Mouse (Mus musculus): Measurements from ENCODE around the gene Sbds.
A peak's percentile ranks its signal among the peaks of the same experiment; 100 is the strongest.

Gene Sbds

DNA sequence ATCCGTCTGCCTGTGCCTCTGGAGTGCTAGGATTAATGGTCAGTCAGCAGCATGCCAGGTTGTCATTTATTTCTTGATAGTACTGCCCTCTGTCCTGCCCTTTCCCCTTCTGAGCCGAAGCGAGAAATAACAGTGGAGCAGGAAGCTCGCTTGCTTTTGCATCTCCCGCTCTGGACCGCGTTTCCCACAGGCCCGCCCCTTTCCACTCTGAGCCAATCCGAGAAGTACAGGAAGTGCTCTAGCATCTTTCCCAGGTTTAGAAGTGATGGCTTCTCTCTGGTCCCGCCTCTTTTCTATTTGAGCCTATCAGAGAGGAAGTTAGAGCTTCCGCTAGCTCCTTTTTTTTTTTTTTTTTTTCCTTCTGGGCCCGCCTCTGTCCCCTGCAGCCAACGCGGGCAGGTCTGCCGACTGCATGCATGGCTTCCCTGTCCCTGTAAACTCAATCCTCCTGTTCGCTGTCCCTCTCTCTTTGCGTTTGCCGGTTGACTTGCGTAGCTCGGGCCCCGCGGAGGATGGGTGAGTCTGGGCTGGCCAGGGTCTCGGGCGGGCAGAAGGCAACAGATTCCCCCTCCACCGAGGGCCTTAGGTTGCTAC lies 1.4 kb upstream of the Sbds start:
- peak; percentile 98 for DNase-seq (ENCODE audit: low read depth, low spot score)

DNA sequence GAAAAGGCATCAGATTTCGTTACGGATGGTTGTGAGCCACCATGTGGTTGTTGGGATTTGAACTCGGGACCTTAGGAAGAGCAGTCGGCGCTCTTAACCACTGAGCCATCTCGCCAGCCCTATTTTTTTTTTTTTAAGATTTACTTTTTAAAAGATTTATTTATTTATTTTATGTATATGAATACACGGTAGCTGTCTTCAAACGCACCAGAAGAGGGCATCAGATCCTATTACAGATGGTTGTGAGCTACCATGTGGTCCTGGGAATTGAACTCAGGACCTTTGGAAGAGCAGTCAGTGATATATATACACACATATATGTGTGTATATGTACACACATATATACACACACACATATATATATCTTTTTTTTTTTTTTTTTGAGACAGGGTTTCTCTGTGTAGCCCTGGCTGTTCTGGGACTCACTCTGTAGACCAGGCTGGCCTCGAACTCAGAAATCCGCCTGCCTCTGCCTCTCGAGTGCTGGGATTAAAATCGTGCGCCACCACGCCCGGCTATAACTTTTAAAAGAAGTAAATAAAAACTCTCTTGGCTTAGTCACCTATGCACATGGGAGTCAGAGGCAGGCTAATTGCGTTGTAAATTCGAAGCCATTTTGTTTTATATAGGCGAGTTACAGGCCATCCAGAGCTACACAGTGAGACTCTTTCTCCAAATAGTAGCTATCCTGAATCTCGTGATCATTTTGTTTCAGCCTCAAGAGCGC lies 632 bp upstream of the Sbds start:
- DNase-seq (ENCODE audit: low read depth, low spot score): peak; percentile 25

DNA sequence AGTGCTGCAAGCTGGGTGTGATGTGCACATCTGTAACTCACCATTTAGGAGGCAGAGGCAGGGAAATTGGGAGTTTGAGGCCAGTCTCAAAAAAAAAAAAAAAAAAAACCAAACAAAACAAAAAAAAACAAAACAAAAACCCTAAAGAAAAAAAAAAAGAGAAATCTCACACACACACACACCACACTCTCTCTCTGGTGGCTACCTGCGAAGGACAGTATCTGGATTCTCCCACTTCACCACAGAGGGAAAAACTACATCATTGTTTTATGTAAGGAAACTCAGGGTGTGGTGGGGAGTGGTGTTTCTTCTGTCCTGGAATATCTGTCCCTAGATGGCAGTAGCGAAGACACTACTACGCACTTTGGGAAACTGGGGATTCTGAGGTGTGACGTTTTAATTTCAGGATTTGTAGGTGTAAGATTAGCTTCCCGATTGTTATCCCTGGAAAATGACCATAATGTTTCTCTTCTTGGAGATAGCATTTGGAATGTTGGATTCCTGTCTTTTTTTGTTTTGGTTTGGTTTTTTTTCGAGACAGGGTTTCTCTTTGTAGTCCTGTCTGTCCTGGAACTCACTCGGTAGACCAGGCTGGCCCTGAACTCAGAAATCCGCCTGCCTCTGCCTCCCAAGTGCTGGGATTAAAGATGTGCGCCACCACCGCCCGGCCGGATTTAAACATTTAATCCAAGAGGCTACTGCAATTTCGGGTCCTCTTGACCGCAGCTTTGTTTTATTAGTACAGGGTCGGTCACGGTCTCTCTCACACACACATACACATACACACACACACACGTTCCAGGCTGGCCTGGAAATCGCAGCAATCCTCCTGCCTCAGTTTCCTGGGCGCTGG lies 940 bp downstream of the Sbds start:
- peak; percentile 86 for DNase-seq (ENCODE audit: low read depth, low spot score)

DNA sequence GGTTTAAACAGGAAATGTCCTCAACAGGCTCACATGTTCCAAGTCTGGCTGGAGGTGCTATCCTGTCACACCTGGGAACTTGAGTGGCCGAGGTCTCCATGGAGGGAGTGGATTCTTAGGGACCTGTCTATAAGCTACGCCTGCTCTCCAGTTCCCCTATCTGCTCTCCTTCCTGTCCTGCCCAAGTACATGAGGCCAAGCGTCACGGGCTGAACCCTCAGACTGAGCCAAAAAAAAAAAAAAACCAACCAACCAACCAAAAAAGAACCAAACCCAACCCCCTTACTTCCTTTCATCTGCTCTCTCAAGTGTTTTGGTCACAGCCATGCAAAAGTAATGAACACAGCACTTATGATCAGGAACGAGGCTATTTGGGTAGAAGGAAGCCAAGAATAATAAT lies 7.5 kb downstream of the Sbds start:
- DNase-seq (ENCODE audit: low read depth, low spot score): no peak

DNA sequence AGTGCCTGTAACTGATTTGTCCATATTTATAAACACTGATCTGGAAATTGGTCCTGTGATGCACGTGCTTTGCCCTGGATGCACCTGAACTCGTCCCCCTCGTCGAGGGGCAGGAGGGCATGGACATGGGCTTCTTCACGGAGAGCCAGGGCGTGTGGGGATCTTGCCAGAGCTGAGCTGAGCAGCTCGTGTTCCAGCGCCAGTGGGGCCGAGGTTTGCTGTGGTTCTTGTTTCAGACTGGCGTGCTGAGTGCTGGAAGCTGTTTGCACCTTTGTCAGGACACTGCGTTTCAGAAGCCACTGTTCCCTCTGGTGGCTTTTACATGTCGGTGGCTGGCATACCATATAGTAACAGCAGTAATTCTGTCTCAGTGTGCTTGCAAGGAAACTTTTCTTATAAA lies 13.9 kb downstream of the Sbds start:
- no peak for DNase-seq (ENCODE audit: low read depth, low spot score)

DNA sequence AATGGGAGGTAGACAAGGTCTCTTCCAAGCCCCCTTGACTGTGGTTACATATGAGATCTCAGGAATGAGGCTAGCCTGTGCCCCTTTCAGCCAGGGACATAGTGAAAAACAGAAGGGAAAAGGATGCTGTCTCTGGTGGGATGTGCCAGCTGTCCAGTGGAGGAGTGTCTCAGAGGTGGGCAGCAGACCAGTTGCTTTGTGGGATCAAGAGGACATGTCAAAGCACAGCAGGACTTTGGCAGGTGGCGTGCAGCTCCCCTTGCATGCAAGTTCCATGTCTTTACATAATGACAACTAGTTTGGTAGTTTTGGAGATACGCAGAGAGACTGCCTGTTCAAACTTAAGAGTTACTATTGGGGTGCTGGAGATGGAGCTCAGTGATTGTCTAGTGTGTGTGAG lies 15.5 kb downstream of the Sbds start:
- no peak for DNase-seq (ENCODE audit: low read depth, low spot score)

DNA sequence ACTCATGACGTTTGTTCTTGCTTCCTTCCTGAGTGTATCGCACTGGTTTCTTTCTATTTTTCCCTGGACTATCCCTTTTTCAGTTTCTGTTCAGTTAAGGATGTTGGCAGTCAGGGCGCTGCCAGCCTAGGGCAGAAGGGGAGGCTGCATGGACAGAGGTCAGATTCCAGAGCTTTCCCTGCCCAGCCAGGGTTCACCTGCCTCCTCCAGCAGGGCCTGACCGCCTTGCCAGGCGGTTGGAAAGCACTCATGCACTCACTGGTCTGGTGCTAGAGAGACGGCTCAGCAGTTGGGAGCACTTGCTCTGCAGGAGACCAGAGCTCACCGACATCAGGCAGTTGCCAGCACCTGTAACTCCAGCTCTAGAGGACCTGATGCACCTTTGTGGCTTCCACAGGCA lies 16.1 kb downstream of the Sbds start:
- no peak for DNase-seq (ENCODE audit: low read depth, low spot score)

DNA sequence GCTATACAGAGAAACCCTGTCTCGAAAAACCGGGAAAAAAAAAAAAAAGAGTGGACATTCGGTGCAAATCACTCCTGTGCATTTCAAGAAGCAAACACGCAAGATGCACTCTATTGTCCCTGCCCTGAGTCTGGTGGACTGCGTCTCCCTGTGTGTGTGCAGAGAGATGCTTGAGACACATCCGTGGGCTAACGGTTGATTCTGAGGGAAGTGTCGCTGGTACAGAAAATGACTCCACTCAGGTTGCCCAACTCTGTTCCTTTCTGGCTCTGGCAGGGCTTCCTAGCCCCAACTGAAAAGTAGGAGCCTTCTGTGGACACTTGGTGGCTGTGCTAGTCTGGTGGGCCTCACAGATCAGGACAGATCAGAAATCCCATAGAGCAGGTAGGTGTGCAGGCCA lies 19.0 kb downstream of the Sbds start:
- no peak for DNase-seq (ENCODE audit: low read depth, low spot score)

DNA sequence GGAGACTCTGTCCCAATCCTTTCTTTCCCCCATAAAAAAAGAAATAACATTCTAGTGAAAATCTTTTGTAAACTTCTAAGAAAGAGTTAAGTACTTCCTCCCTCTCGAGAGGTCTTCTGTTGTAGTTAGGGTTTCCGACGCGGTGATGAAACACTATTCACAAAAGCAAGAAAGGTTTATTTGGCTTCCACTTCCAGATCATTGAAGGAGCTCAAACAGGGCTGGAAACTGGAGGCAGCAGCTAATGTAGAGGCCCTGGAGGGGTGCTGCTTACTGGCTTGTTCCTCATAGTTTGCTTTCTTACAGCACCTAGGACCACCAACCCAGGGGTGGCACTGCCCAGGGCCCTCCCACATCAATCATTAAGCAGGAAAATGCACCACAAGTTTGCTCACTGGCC lies 27.2 kb downstream of the Sbds start:
- no peak for DNase-seq (ENCODE audit: low read depth, low spot score)

DNA sequence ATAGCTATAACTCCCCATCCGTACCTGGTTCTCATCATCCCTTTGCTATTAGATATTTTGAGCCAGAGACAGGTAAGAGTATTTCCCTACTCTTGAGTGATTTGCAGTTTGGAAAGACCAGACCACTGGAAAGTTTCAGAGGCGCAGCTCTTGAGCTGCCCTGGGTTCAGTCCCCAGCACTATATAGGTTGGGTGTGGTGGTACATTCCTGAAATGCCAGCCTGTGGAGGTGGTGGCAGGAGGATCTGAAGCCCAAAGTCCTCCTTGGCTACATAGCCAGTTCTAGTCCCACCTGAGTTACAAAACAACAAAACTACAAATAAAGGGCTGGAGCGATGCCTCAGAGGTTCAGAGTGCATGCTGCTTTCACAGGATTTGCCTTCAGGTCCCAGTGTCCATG lies 28.5 kb downstream of the Sbds start:
- DNase-seq (ENCODE audit: low read depth, low spot score): peak; percentile 42

DNA sequence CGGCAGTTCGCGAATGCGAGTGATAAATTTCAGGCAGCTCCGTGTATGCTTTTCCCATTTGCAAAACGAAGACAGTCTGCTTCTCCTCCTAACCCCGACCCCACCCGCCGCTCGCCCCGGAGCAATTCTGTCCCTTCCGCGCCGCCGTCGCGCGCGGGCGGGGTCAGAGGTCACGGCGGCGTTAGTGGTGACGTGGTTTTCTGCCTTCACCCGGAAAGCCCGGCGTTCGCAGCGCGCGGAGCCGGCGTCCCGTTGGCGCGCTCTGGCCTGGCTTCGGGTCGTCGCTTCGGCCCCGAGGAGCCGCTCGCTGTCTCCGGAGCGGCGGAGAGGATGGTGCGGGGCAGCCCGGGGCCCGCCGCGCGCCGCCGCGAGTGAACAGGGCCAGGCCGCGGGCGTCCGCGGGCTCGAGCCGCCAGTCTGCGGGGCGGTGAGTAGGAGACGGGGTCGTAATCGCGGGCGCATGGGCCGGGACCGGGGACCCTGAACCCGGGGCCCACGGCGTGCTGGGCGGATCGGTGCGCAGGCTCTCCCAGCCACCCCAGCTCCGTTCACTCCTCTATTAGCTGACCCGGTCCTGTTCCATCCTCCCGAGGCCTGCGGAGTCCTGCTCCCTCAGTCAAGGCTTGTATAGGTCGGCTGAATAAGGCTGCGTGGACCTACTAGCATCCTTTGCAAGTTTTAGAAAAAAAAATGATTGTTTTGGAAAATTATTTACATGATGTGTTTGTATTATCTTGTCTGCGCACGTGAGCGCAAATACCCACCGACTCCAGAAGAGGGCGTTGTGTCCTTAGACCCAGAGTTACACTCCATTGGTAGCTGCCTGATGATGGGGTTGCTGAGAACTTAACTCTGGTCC lies 33.0 kb downstream of the Sbds start:
- peak; percentile 83 for DNase-seq (ENCODE audit: low read depth, low spot score)

DNA sequence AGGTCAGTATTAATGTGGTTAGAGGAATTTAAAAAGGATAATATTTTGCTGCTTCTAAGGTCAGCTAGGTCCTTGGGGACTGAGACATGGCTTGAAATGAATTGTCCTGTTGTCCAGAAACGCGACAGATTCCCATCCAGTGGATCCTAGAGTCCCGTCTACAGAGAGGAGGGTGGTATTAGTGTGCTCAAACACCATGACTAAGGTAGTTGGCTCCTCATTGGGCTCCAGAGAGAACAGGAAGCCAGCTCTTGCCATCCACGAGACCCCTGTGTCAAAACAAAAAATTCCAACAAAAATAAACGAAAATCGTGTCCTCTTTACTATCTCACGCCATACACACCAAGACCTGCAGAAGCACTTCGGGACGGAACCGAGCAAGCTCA lies 33.6 kb downstream of the Sbds start:
- no peak for DNase-seq (ENCODE audit: low read depth, low spot score)

DNA sequence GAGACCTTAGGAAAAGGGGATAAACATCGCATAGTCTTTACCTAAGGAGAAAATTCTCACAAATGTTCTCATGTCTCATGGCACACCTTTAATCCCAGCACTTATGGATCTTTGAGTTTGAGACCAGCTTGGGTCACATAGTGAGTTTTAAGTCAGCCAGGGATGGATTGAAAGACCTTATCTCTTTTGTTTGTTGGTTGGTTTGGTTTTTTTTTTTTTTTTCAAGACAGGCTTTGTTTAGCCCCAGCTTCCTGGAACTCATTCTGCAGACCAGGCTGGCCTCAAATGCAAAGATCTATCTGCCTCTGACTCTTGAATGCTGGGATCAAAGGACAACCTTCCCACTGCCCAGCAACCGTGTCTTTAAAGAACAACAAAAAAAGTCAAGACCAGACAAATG lies 34.0 kb downstream of the Sbds start:
- no peak for DNase-seq (ENCODE audit: low read depth, low spot score)

DNA sequence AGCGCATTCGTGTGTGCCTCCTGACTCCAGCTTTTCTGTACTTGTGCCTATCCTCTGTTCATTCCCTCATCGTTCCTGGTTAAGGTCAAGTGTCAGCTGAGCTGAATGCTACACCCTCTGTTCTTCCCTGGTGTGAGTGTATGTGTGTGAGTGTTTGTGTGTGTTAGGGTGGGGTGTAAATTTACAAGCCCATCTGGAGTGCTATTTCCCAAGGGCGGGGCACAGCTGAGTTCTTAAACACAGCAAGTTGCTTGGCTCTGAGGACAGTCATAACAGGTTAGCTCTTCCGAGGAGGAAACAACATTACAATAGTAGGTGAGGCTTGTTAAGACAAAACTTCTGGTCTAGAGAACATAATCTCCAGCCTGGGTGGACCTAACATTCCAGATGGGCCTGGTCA lies 37.0 kb downstream of the Sbds start:
- DNase-seq (ENCODE audit: low read depth, low spot score): peak; percentile 61

DNA sequence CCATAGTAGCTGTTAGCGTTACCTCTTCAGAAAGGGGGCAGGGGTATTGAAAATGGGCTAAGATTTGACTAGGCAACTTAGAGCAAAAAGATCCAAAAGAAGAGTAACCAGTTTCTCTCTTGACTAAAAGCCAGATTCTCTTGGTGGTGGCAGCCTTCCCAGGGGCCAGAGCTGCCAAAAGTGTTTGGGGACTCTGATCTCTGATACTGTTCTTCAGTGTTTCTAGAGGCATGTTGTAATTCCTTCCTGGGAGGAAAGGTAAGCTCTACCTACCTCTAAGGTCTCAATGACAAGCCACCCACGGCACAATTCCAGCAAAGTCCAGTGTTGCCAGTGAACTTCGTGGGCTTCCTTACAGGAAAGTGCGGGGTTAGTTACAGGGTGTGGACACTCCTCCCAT lies 37.9 kb downstream of the Sbds start:
- DNase-seq (ENCODE audit: low read depth, low spot score): no peak

DNA sequence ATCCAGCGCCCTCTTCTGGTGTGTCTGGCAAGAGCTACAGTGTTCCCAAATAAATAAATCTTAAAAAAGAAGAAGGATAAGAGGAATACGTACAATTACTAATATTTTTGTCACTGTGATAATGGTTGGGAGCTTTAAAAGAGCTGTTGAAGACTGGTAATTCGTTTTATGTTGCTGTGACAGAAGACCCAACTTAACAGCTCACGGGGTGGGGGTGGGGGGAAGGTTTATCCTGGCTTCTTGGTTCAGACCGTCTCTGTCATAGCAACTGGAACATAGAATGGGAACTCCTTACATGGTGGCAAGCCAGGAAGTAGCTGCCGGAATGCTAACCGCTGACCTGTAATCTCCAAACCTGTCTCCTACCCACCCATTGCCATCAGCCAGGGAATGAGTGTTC lies 38.5 kb downstream of the Sbds start, which contains the start of gene Tmem248:
Gene Tmem248 (plus strand): TSS at position 301 of the 400 bp plus-strand sequence.
- no peak for DNase-seq (ENCODE audit: low read depth, low spot score)

DNA sequence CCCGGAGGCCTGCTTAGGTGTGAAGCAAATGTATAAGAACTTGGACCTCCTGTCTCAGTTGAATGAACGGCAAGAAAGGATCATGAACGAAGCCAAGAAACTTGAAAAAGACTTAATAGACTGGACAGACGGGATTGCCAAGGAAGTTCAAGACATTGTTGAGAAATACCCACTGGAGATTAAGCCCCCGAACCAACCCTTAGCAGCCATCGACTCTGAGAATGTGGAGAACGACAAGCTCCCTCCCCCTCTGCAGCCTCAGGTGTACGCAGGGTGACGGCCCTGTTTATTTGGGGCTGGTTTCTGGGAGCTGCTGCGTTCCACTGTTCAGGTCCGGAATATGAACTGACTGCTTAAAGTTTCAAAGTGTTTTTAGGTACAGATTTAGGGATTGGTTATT lies 42.4 kb downstream of the Sbds start:
- no peak for DNase-seq (ENCODE audit: low read depth, low spot score)

DNA sequence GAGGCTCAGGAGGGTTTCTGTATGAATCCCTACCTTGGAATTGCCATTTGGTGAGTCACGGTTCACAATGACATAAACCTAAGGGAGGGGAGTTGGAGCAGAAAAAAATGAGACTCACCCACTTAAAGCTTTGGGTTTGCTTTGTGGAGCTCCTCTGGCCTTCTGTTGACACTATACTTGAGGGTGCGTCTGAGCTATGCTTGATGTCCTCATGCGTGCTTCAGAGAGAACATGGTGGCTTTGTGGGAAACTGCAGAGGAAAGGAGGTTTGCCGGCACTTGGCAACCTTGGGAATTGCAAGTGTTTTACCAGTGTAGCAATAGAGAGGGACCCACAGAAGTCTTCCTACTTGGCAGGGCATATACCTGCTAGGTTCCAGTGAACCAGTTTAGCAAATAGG lies 48.0 kb downstream of the Sbds start:
- DNase-seq (ENCODE audit: low read depth, low spot score): no peak

DNA sequence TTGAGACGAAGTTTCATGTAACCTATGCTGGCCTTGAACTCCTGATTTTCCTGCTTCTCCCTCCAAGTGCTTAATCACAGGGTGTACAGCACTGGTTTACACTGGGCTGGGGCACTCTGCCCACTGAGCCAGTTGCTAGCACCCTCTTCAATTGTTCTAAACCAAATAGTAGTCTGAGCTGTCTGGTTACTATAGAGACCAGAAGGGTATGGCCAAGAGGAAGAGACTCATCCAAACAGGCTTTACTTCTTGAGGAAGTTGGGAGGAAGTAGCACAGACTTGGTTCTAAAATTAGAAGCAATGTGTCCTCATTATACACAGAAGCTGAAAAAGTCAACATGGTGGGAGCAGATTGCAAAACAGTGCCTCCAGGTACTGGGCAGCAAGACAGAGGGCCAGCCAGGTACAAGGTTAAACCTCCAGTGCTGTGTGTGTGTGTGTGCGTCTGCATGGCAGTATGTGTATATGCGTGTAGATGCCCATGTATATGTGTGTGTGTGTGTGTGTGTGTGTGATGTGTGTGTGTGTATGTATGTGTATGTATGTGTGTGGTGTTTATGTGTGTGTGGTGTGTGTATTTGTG lies 49.8 kb downstream of the Sbds start:
- DNase-seq (ENCODE audit: low read depth, low spot score): no peak

DNA sequence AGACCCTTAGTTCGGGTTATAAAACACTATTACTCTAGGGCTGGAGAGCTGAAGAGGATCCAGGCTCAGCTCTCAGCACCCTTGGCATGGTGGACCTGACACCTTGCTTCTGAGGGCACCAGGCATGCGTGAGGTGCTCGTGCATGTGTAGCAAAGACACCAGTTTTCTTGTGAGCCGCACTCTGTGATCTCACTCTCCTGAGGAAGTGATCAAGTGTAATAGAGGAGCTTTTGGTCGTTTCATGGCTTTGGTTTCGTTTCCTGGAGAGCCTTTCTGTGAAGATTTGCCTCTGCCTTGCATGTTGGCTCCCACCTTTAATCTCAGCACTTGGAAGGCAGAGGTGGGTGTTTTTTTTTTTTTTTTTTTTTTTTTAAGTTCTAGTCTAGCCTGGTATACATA lies 50.8 kb downstream of the Sbds start:
- no peak for DNase-seq (ENCODE audit: low read depth, low spot score)

DNA sequence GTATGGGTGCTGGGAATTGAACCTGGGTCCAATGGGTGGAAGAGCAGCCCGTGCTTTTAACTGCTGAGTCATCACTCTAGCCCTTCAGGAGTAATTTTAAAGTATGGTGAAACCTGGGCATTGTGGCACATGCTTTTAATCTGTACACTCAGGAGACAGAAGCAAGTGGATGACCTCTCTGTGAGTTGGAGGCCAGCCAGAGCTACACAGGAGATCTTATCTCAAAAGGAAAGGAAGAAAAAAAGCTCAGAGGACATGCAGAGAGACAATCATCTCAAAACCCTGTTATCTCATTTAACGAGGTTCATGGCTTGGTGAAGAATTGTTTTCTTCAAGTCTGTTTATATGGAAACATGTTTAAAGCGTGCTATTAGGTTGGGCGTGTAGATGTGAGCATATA lies 51.4 kb downstream of the Sbds start:
- DNase-seq (ENCODE audit: low read depth, low spot score): no peak

All from ES-CJ7 (cell line).